In genomic region chr2:59697722-59698634, GRCm38 (mm10) we compare ENCODE assay signal across 9 mouse cellular contexts.
A peak's percentile ranks its signal among the peaks of the same experiment; 100 is the strongest.
DNase-seq lines count a peak whose midpoint lies in the region.
"Had no signal": no experiment of that assay in that cellular context is flagged by ENCODE, and none has a peak within 500 bp of the region (broad histone marks: within the 10 kb centered on the region; RNA-seq: fewer than 3 reads in every experiment).

No protein-coding gene starts in this region.

- H3K9me3 ChIP-seq in heart, embryonic 10.5 days = no peaks in the 10 kb centered on the region
- H3K9me3 ChIP-seq in hindbrain, embryonic 10.5 days = no peaks in the 10 kb centered on the region

- H3K36me3 ChIP-seq in heart, embryonic 10.5 days = peaks cover 31% of the 10 kb centered on the region
- no peaks in the 10 kb centered on the region for H3K36me3 ChIP-seq in hindbrain, embryonic 10.5 days

- H3K4me1 ChIP-seq in heart, embryonic 10.5 days = peaks cover 41% of the 10 kb centered on the region
- H3K4me1 ChIP-seq in hindbrain, embryonic 10.5 days (replicated peaks) = peaks cover 26% of the 10 kb centered on the region

- DNase-seq in heart, embryonic 10.5 days (ENCODE audit: low spot score) = no peak
- no peak for DNase-seq in heart, adult 8-10 months (ENCODE audit: low spot score)
- DNase-seq in embryo, embryonic 10 days (ENCODE audit: low spot score) = peak; percentile 74
- peak; percentile 70 for DNase-seq in hindbrain, embryonic 10.5 days (ENCODE audit: low spot score)
- peak; percentile 32 for DNase-seq in lung, postnatal 25 days (ENCODE audit: low spot score)
- peak; percentile 89 for DNase-seq in yolk sac, embryonic 10.5 days (ENCODE audit: low spot score)
- DNase-seq in urinary bladder, postnatal 36 days (ENCODE audit: low spot score in 2 of 2) = no peak
- DNase-seq in urinary bladder, adult 2 months (ENCODE audit: low spot score) = no peak

- no peaks in the 10 kb centered on the region for H3K27me3 ChIP-seq in heart, embryonic 10.5 days (ENCODE audit: insufficient read depth, poor library complexity, severe bottlenecking)
- H3K27me3 ChIP-seq in hindbrain, embryonic 10.5 days (ENCODE audit: insufficient read depth, poor library complexity, severe bottlenecking) = no peaks in the 10 kb centered on the region

- peak overlapping the region; percentile 35 for H3K4me3 ChIP-seq in heart, embryonic 10.5 days
- H3K4me3 ChIP-seq in hindbrain, embryonic 10.5 days = peak overlapping the region; percentile 42

- peak overlapping the region; percentile 79 for H3K27ac ChIP-seq in heart, embryonic 10.5 days
- H3K27ac ChIP-seq in hindbrain, embryonic 10.5 days = peak overlapping the region; percentile 86
- H3K27ac ChIP-seq: macrophage had no signal

- 4% methylated on average over 16 of the region's 16 CpGs for WGBS in heart, embryonic 10.5 days
- WGBS in hindbrain, embryonic 10.5 days = 2% methylated on average over 16 of the region's 16 CpGs

Comparison
In these comparisons a context has a peak if more than half of its experiments do, and no peak if none do; other contexts are left out.
1. DNase-seq: peak in embryo, embryonic 10 days (single experiment), hindbrain, embryonic 10.5 days (single experiment), lung, postnatal 25 days (single experiment) and yolk sac, embryonic 10.5 days (single experiment); none in heart, embryonic 10.5 days (single experiment), heart, adult 8-10 months (single experiment), urinary bladder, postnatal 36 days (0 of 2) and urinary bladder, adult 2 months (single experiment).